Mouse (Mus musculus): ENCODE results near the gene Cep95. TPM values are rescaled to one million over a fixed set of nuclear protein-coding genes. Genes with fewer than 3 reads are reported as not detected.

Cep95 gene
- polyA plus RNA-seq (2015; fragmentation: Nextera tagmentation; extraction: Ambion mirVana): 7.0 and 11.5 TPM in 2 replicates

GRCm38 (mm10) chr11:106788775-106789459 is at the start of gene Cep95, which contains the start of gene Ddx5:
TSS of gene Cep95 (plus strand) at chr11:106789252.
TSS of gene Ddx5 (minus strand) at chr11:106789185.

GRCm38 (mm10) chr11:106750121-106750751 is 38.8 kb upstream of the Cep95 start, which contains the start of gene Pecam1:
TSS of gene Pecam1 (minus strand) at chr11:106750628.

GRCm38 (mm10) chr11:106751039-106752018 is 37.7 kb upstream of the Cep95 start, which contains the start of gene Milr1:
TSS of gene Milr1 (plus strand) at chr11:106751226.

GRCm38 (mm10) chr11:106779388-106780088 is 9.5 kb upstream of the Cep95 start, which contains the start of gene Polg2:
TSS of gene Polg2 (minus strand) at chr11:106779537.

Small RNAs within 50 kb of the gene (microRNA-seq; reads per million reads assigned to microRNA genes)
- gene Gm25994 (ENCODE audit: borderline replicate concordance, insufficient number of aligned reads): not detected
- 8.4 reads per million, percentile 12 among the genes with 10 or more reads in this experiment for gene Mir3064 (ENCODE audit: borderline replicate concordance, insufficient number of aligned reads)

Other genes starting within 250 kb of the Cep95 start
- gene Tex2, start 175.8 kb upstream of the Cep95 start, polyA plus RNA-seq (2015; fragmentation: Nextera tagmentation; extraction: Ambion mirVana): 8.4 and 12.7 TPM in 2 replicates
- 19.2 and 37.0 TPM in 2 replicates for gene Pecam1, start 38.6 kb upstream of the Cep95 start, polyA plus RNA-seq (2015; fragmentation: Nextera tagmentation; extraction: Ambion mirVana)
- 2.2 and 3.3 TPM in 2 replicates for gene Milr1, start 38.0 kb upstream of the Cep95 start, polyA plus RNA-seq (2015; fragmentation: Nextera tagmentation; extraction: Ambion mirVana)
- gene Polg2, start 9.7 kb upstream of the Cep95 start, polyA plus RNA-seq (2015; fragmentation: Nextera tagmentation; extraction: Ambion mirVana): 14.3 and 14.6 TPM in 2 replicates
- gene Ddx5, start 67 bp upstream of the Cep95 start, polyA plus RNA-seq (2015; fragmentation: Nextera tagmentation; extraction: Ambion mirVana): 169 and 248 TPM in 2 replicates
- 9.4 and 10.4 TPM in 2 replicates for gene Smurf2, start 131.5 kb downstream of the Cep95 start, polyA plus RNA-seq (2015; fragmentation: Nextera tagmentation; extraction: Ambion mirVana)
- 81.1 and 87.7 TPM in 2 replicates for gene Kpna2, start 210.3 kb downstream of the Cep95 start, polyA plus RNA-seq (2015; fragmentation: Nextera tagmentation; extraction: Ambion mirVana)
- 8.3 and 8.5 TPM in 2 replicates for gene 1810010H24Rik, start 236.4 kb downstream of the Cep95 start, polyA plus RNA-seq (2015; fragmentation: Nextera tagmentation; extraction: Ambion mirVana)

Data from adrenal gland, postnatal 0 days (tissue).